Mouse (Mus musculus): ENCODE results near the gene Trnau1ap. TPM values are rescaled to one million over a fixed set of nuclear protein-coding genes. Genes with fewer than 3 reads are reported as not detected.

Gene Trnau1ap
- total and polyA plus RNA-seq, 3 experiments: 60.7 to 80.5 (median 71.5) TPM

GRCm38 (mm10) chr4:132301965-132302938, 27.1 kb downstream of the Trnau1ap start:
- H3K27ac ChIP-seq (ENCODE audit: insufficient read depth, low read depth): no peak overlapping the region
- no peaks in the 10 kb centered on the region for H3K36me3 ChIP-seq (replicated peaks in 1 of 2; ENCODE audit: control insufficient read depth in 1 of 2, insufficient read depth in 1 of 2, low read length in 1 of 2)
- in situ Hi-C loops (cut with MboI; ENCODE audit: low pct_ligation_motif_present, low pct_unique_long_range_greater_than_20kb, low sequenced_read_pairs): loop anchor here (5.0 to 25.0 kb wide), 2 partner anchors 35 to 210 kb away; partner anchors contain the start of gene Sesn2
- TF ChIP-seq ZNF384 (IDR thresholded peaks at IDR 0.05; ENCODE audit: low read depth, low read length) (peak; percentile 57), TCF12 (IDR thresholded peaks at IDR 0.05; ENCODE audit: low read depth, low read length) (no peak)
- no peak overlapping the region for H3K9ac ChIP-seq (ENCODE audit: insufficient read depth, low read depth)
- H3K9me3 ChIP-seq (replicated peaks; ENCODE audit: low read length): no peaks in the 10 kb centered on the region
- no peaks in the 10 kb centered on the region for H3K27me3 ChIP-seq (replicated peaks)
- no peak overlapping the region for H3K4me3 ChIP-seq (replicated peaks in 1 of 3; ENCODE audit: low read depth in 2 of 3, low read length in 2 of 3, poor library complexity in 1 of 3)
- dilution Hi-C loops (cut with MboI; ENCODE audit: extremely low pct_ligation_motif_present, extremely low pct_unique_long_range_greater_than_20kb, low sequenced_read_pairs): no loop called here
- 0 out of 2 replicates have a peak overlapping the region, but pooled peaks have one; percentile 29 for H3K4me2 ChIP-seq (ENCODE audit: insufficient read depth, low read depth, poor library complexity, severe bottlenecking)
- peaks cover 10 to 26% of the 10 kb centered on the region in 2 experiments for H3K4me1 ChIP-seq (ENCODE audit: control insufficient read depth in 1 of 2, insufficient read depth in 2 of 2)
- H3K79me2 ChIP-seq (replicated peaks; ENCODE audit: control insufficient read depth, extremely low read depth, insufficient read depth, poor library complexity, severe bottlenecking): no peaks in the 10 kb centered on the region
- no peak for DNase-seq (ENCODE audit: extremely low read depth)

- Histone ChIP-seq H3K27ac (ENCODE audit: insufficient read depth, low read depth) (no peak overlapping the region), H3K36me3 (replicated peaks in 1 of 2; ENCODE audit: control insufficient read depth in 1 of 2, insufficient read depth in 1 of 2, low read length in 1 of 2) (no peaks in the 10 kb centered on the region), H3K4me1 (ENCODE audit: control insufficient read depth in 1 of 2, insufficient read depth in 2 of 2) (peaks cover 10 to 26% of the 10 kb centered on the region in 2 experiments), H3K9me3 (replicated peaks; ENCODE audit: low read length) (no peaks in the 10 kb centered on the region), H3K4me3 (replicated peaks in 1 of 3; ENCODE audit: low read depth in 2 of 3, low read length in 2 of 3, poor library complexity in 1 of 3) (no peak overlapping the region), H3K4me2 (ENCODE audit: insufficient read depth, low read depth, poor library complexity, severe bottlenecking) (no peak overlapping the region), H3K27me3 (replicated peaks) (no peaks in the 10 kb centered on the region), H3K9ac (ENCODE audit: insufficient read depth, low read depth) (no peak overlapping the region), H3K79me2 (replicated peaks; ENCODE audit: control insufficient read depth, extremely low read depth, insufficient read depth, poor library complexity, severe bottlenecking) (no peaks in the 10 kb centered on the region)
- no peak for DNase-seq (ENCODE audit: extremely low read depth)
- TF ChIP-seq MYC (IDR thresholded peaks at IDR 0.05; ENCODE audit: low read depth, low read length): no peak
- TF ChIP-seq SIN3A (IDR thresholded peaks at IDR 0.05; ENCODE audit: low read length): no peak
- no peak for TF ChIP-seq CHD1 (IDR thresholded peaks at IDR 0.05; ENCODE audit: low read depth, low read length)
- no peak for TF ChIP-seq ZNF384 (IDR thresholded peaks at IDR 0.05; ENCODE audit: low read depth, low read length)
- no peak for TF ChIP-seq USF2 (conservative IDR thresholded peaks at IDR 0.05; ENCODE audit: low read depth, low read length)
- no peak for TF ChIP-seq GABPA (IDR thresholded peaks at IDR 0.05; ENCODE audit: insufficient replicate concordance, low read depth, low read length)
- no peak for TF ChIP-seq POLR2AphosphoS2 (IDR thresholded peaks at IDR 0.05; ENCODE audit: low read depth, low read length)
- TF ChIP-seq RAD21 (IDR thresholded peaks at IDR 0.05; ENCODE audit: low read depth, low read length): no peak
- no peak for TF ChIP-seq USF1 (IDR thresholded peaks at IDR 0.05; ENCODE audit: low read depth, low read length)
- no peak for TF ChIP-seq ETS1 (conservative IDR thresholded peaks at IDR 0.05; ENCODE audit: low read depth, low read length)
- no peak for TF ChIP-seq CHD2 (IDR thresholded peaks at IDR 0.05; ENCODE audit: low read length)
- no peak for TF ChIP-seq BHLHE40 (IDR thresholded peaks at IDR 0.05; ENCODE audit: low read depth, low read length)
- no peak for TF ChIP-seq TBP (conservative IDR thresholded peaks at IDR 0.05; ENCODE audit: low read depth, low read length)
- no peak for TF ChIP-seq HCFC1 (IDR thresholded peaks at IDR 0.05; ENCODE audit: low read depth, low read length)
- TF ChIP-seq TCF12 (IDR thresholded peaks at IDR 0.05; ENCODE audit: low read depth, low read length): no peak
- TF ChIP-seq RCOR1 (conservative IDR thresholded peaks at IDR 0.05; ENCODE audit: low read depth, low read length): no peak
- TF ChIP-seq CTCF (conservative IDR thresholded peaks at IDR 0.05 in 1 of 2, IDR thresholded peaks at IDR 0.05 in 1 of 2; ENCODE audit: low read depth in 2 of 2, low read length in 2 of 2): no peak
- TF ChIP-seq POLR2A (IDR thresholded peaks at IDR 0.05; ENCODE audit: low read depth, low read length): no peak
- no peak for TF ChIP-seq MAX (IDR thresholded peaks at IDR 0.05; ENCODE audit: low read length)
- no peak for TF ChIP-seq KAT2A (IDR thresholded peaks at IDR 0.05; ENCODE audit: insufficient replicate concordance, low read length)
- in situ Hi-C loops (cut with MboI; ENCODE audit: low pct_ligation_motif_present, low pct_unique_long_range_greater_than_20kb, low sequenced_read_pairs) (loop anchor here (5.0 to 25.0 kb wide), 2 partner anchors 36 to 211 kb away; partner anchors contain the start of gene Sesn2), dilution Hi-C loops (cut with MboI; ENCODE audit: extremely low pct_ligation_motif_present, extremely low pct_unique_long_range_greater_than_20kb, low sequenced_read_pairs) (no loop called here)
These were observed 27.9 kb downstream of the Trnau1ap start for GRCm38 (mm10) chr4:132301486-132301885.
